Mouse (Mus musculus): ENCODE measurements around the gene Afap1l2. TPM values are rescaled to one million over a fixed set of nuclear protein-coding genes. Genes with fewer than 3 reads are reported as not detected.

Afap1l2 gene
- polyA plus RNA-seq, 1 experiment from 2014 or later: 8.2 TPM

- ATAC-seq (ENCODE audit: low read depth): no peak
- Histone ChIP-seq H3K36me3 (ENCODE audit: control insufficient read depth, insufficient read depth, low read length) (no peaks in the 10 kb centered on the region), H3K27me3 (ENCODE audit: control insufficient read depth, insufficient read depth, low read length) (no peaks in the 10 kb centered on the region), H3K27ac (ENCODE audit: low read depth, low read length) (no peak overlapping the region), H3K4me2 (ENCODE audit: low read depth, low read length) (no peak overlapping the region), H3K9ac (replicated peaks; ENCODE audit: low read depth, low read length) (no peak overlapping the region), H3K4me1 (ENCODE audit: control insufficient read depth, insufficient read depth, low read length) (no peaks in the 10 kb centered on the region), H3K4me3 (ENCODE audit: low read depth, low read length) (no peak overlapping the region), H3K9me3 (ENCODE audit: control insufficient read depth, low read length) (no peaks in the 10 kb centered on the region)
- WGBS: 83% methylated on average over 15 of the region's 15 CpGs
Observed at GRCm38 (mm10) chr19:57036860-57037259, 28.8 kb upstream of the Afap1l2 start.

GRCm38 (mm10) chr19:57031582-57031981, 23.6 kb upstream of the Afap1l2 start:
- no peak overlapping the region for H3K4me3 ChIP-seq (ENCODE audit: low read depth, low read length)
- WGBS: 80% methylated on average over 4 of the region's 4 CpGs
- ATAC-seq (ENCODE audit: low read depth): no peak

GRCm38 (mm10) chr19:57029461-57029860, 21.4 kb upstream of the Afap1l2 start:
- no peak overlapping the region for H3K4me2 ChIP-seq (ENCODE audit: low read depth, low read length)
- no peak overlapping the region for H3K9ac ChIP-seq (replicated peaks; ENCODE audit: low read depth, low read length)
- H3K27me3 ChIP-seq (ENCODE audit: control insufficient read depth, insufficient read depth, low read length): no peaks in the 10 kb centered on the region
- H3K4me1 ChIP-seq (ENCODE audit: control insufficient read depth, insufficient read depth, low read length): no peaks in the 10 kb centered on the region
- no peaks in the 10 kb centered on the region for H3K9me3 ChIP-seq (ENCODE audit: control insufficient read depth, low read length)
- no peak for ATAC-seq (ENCODE audit: low read depth)
- H3K27ac ChIP-seq (ENCODE audit: low read depth, low read length): no peak overlapping the region
- no peak overlapping the region for H3K4me3 ChIP-seq (ENCODE audit: low read depth, low read length)
- H3K36me3 ChIP-seq (ENCODE audit: control insufficient read depth, insufficient read depth, low read length): no peaks in the 10 kb centered on the region
- 89% methylated on average over 6 of the region's 6 CpGs for WGBS

More at GRCm38 (mm10) chr19:57031582-57031981, 23.6 kb upstream of the Afap1l2 start:
- Histone ChIP-seq H3K9me3 (ENCODE audit: control insufficient read depth, low read length) (no peaks in the 10 kb centered on the region), H3K27me3 (ENCODE audit: control insufficient read depth, insufficient read depth, low read length) (no peaks in the 10 kb centered on the region), H3K4me1 (ENCODE audit: control insufficient read depth, insufficient read depth, low read length) (no peaks in the 10 kb centered on the region), H3K4me2 (ENCODE audit: low read depth, low read length) (no peak overlapping the region), H3K36me3 (ENCODE audit: control insufficient read depth, insufficient read depth, low read length) (no peaks in the 10 kb centered on the region), H3K9ac (replicated peaks; ENCODE audit: low read depth, low read length) (no peak overlapping the region), H3K27ac (ENCODE audit: low read depth, low read length) (no peak overlapping the region)

- no peak overlapping the region for H3K4me3 ChIP-seq (ENCODE audit: low read depth, low read length)
- no peak overlapping the region for H3K27ac ChIP-seq (ENCODE audit: low read depth, low read length)
- no peaks in the 10 kb centered on the region for H3K4me1 ChIP-seq (ENCODE audit: control insufficient read depth, insufficient read depth, low read length)
- ATAC-seq (ENCODE audit: low read depth): no peak
- H3K4me2 ChIP-seq (ENCODE audit: low read depth, low read length): no peak overlapping the region
- no peaks in the 10 kb centered on the region for H3K9me3 ChIP-seq (ENCODE audit: control insufficient read depth, low read length)
- no peaks in the 10 kb centered on the region for H3K36me3 ChIP-seq (ENCODE audit: control insufficient read depth, insufficient read depth, low read length)
- H3K9ac ChIP-seq (replicated peaks; ENCODE audit: low read depth, low read length): no peak overlapping the region
- H3K27me3 ChIP-seq (ENCODE audit: control insufficient read depth, insufficient read depth, low read length): no peaks in the 10 kb centered on the region
- 44% methylated on average over 8 of the region's 8 CpGs for WGBS
Observed at GRCm38 (mm10) chr19:57028327-57029179, 20.5 kb upstream of the Afap1l2 start.

- Histone ChIP-seq H3K4me2 (ENCODE audit: low read depth, low read length) (no peak overlapping the region), H3K4me3 (ENCODE audit: low read depth, low read length) (no peak overlapping the region), H3K4me1 (ENCODE audit: control insufficient read depth, insufficient read depth, low read length) (no peaks in the 10 kb centered on the region), H3K27ac (ENCODE audit: low read depth, low read length) (no peak overlapping the region), H3K36me3 (ENCODE audit: control insufficient read depth, insufficient read depth, low read length) (no peaks in the 10 kb centered on the region), H3K27me3 (ENCODE audit: control insufficient read depth, insufficient read depth, low read length) (no peaks in the 10 kb centered on the region), H3K9me3 (ENCODE audit: control insufficient read depth, low read length) (no peaks in the 10 kb centered on the region), H3K9ac (replicated peaks; ENCODE audit: low read depth, low read length) (no peak overlapping the region)
- ATAC-seq (ENCODE audit: low read depth): no peak
- WGBS: 75% methylated on average over 4 of the region's 4 CpGs
Observed at GRCm38 (mm10) chr19:57026501-57026900, 18.5 kb upstream of the Afap1l2 start.

- H3K27ac ChIP-seq (ENCODE audit: low read depth, low read length): no peak overlapping the region
Observed at GRCm38 (mm10) chr19:57017785-57018179, 9.8 kb upstream of the Afap1l2 start.

GRCm38 (mm10) chr19:57016995-57017784, 9.2 kb upstream of the Afap1l2 start:
- no peaks in the 10 kb centered on the region for H3K27me3 ChIP-seq (ENCODE audit: control insufficient read depth, insufficient read depth, low read length)
- no peaks in the 10 kb centered on the region for H3K9me3 ChIP-seq (ENCODE audit: control insufficient read depth, low read length)
- WGBS: 57% methylated on average over 15 of the region's 15 CpGs
- H3K4me1 ChIP-seq (ENCODE audit: control insufficient read depth, insufficient read depth, low read length): no peaks in the 10 kb centered on the region
- no peak overlapping the region for H3K9ac ChIP-seq (replicated peaks; ENCODE audit: low read depth, low read length)
- H3K36me3 ChIP-seq (ENCODE audit: control insufficient read depth, insufficient read depth, low read length): no peaks in the 10 kb centered on the region
- no peak overlapping the region for H3K27ac ChIP-seq (ENCODE audit: low read depth, low read length)
- H3K4me2 ChIP-seq (ENCODE audit: low read depth, low read length): no peak overlapping the region
- H3K4me3 ChIP-seq (ENCODE audit: low read depth, low read length): no peak overlapping the region
- ATAC-seq (ENCODE audit: low read depth): no peak

More at GRCm38 (mm10) chr19:57017785-57018179, 9.8 kb upstream of the Afap1l2 start:
- Histone ChIP-seq H3K27me3 (ENCODE audit: control insufficient read depth, insufficient read depth, low read length) (no peaks in the 10 kb centered on the region), H3K4me2 (ENCODE audit: low read depth, low read length) (no peak overlapping the region), H3K4me3 (ENCODE audit: low read depth, low read length) (no peak overlapping the region), H3K9me3 (ENCODE audit: control insufficient read depth, low read length) (no peaks in the 10 kb centered on the region), H3K9ac (replicated peaks; ENCODE audit: low read depth, low read length) (no peak overlapping the region), H3K4me1 (ENCODE audit: control insufficient read depth, insufficient read depth, low read length) (no peaks in the 10 kb centered on the region), H3K36me3 (ENCODE audit: control insufficient read depth, insufficient read depth, low read length) (no peaks in the 10 kb centered on the region)
- WGBS: 87% methylated on average over 8 of the region's 8 CpGs
- ATAC-seq (ENCODE audit: low read depth): no peak

GRCm38 (mm10) chr19:57014808-57015207, 6.8 kb upstream of the Afap1l2 start:
- Histone ChIP-seq H3K9ac (replicated peaks; ENCODE audit: low read depth, low read length) (no peak overlapping the region), H3K36me3 (ENCODE audit: control insufficient read depth, insufficient read depth, low read length) (no peaks in the 10 kb centered on the region), H3K4me2 (ENCODE audit: low read depth, low read length) (no peak overlapping the region), H3K27ac (ENCODE audit: low read depth, low read length) (no peak overlapping the region), H3K4me3 (ENCODE audit: low read depth, low read length) (no peak overlapping the region), H3K9me3 (ENCODE audit: control insufficient read depth, low read length) (no peaks in the 10 kb centered on the region), H3K27me3 (ENCODE audit: control insufficient read depth, insufficient read depth, low read length) (no peaks in the 10 kb centered on the region), H3K4me1 (ENCODE audit: control insufficient read depth, insufficient read depth, low read length) (no peaks in the 10 kb centered on the region)
- ATAC-seq (ENCODE audit: low read depth): no peak
- WGBS: 92% methylated on average over 3 of the region's 3 CpGs

GRCm38 (mm10) chr19:57013271-57013677, 5.2 kb upstream of the Afap1l2 start:
- Histone ChIP-seq H3K36me3 (ENCODE audit: control insufficient read depth, insufficient read depth, low read length) (no peaks in the 10 kb centered on the region), H3K27ac (ENCODE audit: low read depth, low read length) (no peak overlapping the region), H3K9me3 (ENCODE audit: control insufficient read depth, low read length) (no peaks in the 10 kb centered on the region), H3K27me3 (ENCODE audit: control insufficient read depth, insufficient read depth, low read length) (0 out of 2 replicates have a peak, but pooled peaks cover 3% of the 10 kb centered on the region), H3K4me1 (ENCODE audit: control insufficient read depth, insufficient read depth, low read length) (0 out of 2 replicates have a peak, but pooled peaks cover under 1% of the 10 kb centered on the region), H3K4me2 (ENCODE audit: low read depth, low read length) (no peak overlapping the region), H3K4me3 (ENCODE audit: low read depth, low read length) (no peak overlapping the region), H3K9ac (replicated peaks; ENCODE audit: low read depth, low read length) (no peak overlapping the region)
- WGBS: 47% methylated on average over 6 of the region's 6 CpGs
- no peak for ATAC-seq (ENCODE audit: low read depth)

Measured in neural tube, embryonic 14.5 days (tissue).